Mouse (Mus musculus) hindbrain, embryonic 14.5 days (tissue): Measurements from ENCODE around the gene Olfr646. TPM values are rescaled to one million over a fixed set of nuclear protein-coding genes. Genes with fewer than 3 reads are reported as not detected.

Experiments used
- ATAC-seq: fragments of 200-750 bp; cut with Nextera tagmentation; 2 replicates; pipeline ENCODE4 v1.8.0; 2017; ENCODE audit warnings: moderate number of reproducible peaks, mild to moderate bottlenecking, moderate TSS enrichment, moderate library complexity; ENCODE audit not compliant: low FRiP score
- DNase-seq: peaks from one replicate; pipeline ENCODE4 v3.0.0-alpha.2; 2015; ENCODE audit warnings: low spot score
- H3K27ac ChIP-seq: fragments of 300-500 bp; sonication (generic); 2 replicates; pipeline ENCODE4 v1.5.1; 2014; ENCODE audit warnings: mild to moderate bottlenecking, moderate library complexity
- H3K27me3 ChIP-seq: fragments of 300-500 bp; sonication (generic); 2 replicates; pipeline ENCODE4 v1.6.1; 2014; ENCODE audit warnings: mild to moderate bottlenecking, low read length, mixed read lengths; ENCODE audit not compliant: control insufficient read depth, insufficient read depth
- H3K36me3 ChIP-seq: fragments of 300-500 bp; sonication (generic); replicated peaks from 2 replicates; pipeline ENCODE4 v1.6.1; 2014; ENCODE audit not compliant: control insufficient read depth, insufficient read depth
- H3K4me1 ChIP-seq: fragments of 300-500 bp; sonication (generic); replicated peaks from 2 replicates; pipeline ENCODE4 v1.6.1; 2014; ENCODE audit warnings: antibody characterized with exemption, low read length, mixed read lengths; ENCODE audit not compliant: control insufficient read depth, insufficient read depth
- H3K4me2 ChIP-seq: fragments of 300-500 bp; sonication (generic); replicated peaks from 2 replicates; pipeline ENCODE4 v1.6.1; 2014; ENCODE audit warnings: mild to moderate bottlenecking, moderate library complexity
- H3K4me3 ChIP-seq: fragments of 300-500 bp; sonication (generic); replicated peaks from 2 replicates; pipeline ENCODE4 v1.5.1; 2014; ENCODE audit warnings: mild to moderate bottlenecking, low read length
- H3K9ac ChIP-seq: fragments of 300-500 bp; sonication (generic); 2 replicates; pipeline ENCODE4 v1.6.1; 2014
- H3K9me3 ChIP-seq: fragments of 300-500 bp; sonication (generic); 2 replicates; pipeline ENCODE4 v1.6.1; 2016; ENCODE audit warnings: low read length; ENCODE audit not compliant: control insufficient read depth
- WGBS: fragments of 180-500 bp; shearing (Covaris S2); extraction: QIAGEN DNeasy Blood & Tissue Kit; methylation state at CpG from one replicate; pipeline ENCODE4 v1.1.7; 2014; 5-methylcytosine and 5-hydroxymethylcytosine counted together
- polyA plus RNA-seq: library from polyadenylated mRNA; unstranded; fragments of >200 nt; fragmentation: Nextera tagmentation; extraction: Ambion mirVana; gene quantifications from 2 replicates; pipeline ENCODE4 v1.2.1, GENCODE M21; 2014

Gene Olfr646
- polyA plus RNA-seq: not detected in 2 replicates

GRCm38 (mm10) chr7:104104757-104104972 is at the start of gene Olfr646:
Olfr646 (plus strand) TSS chr7:104104873.
- Histone ChIP-seq H3K9me3 (no peaks in the 10 kb centered on the region), H3K27ac (no peak within 1 kb of the TSS), H3K4me2 (no peak within 1 kb of the TSS), H3K36me3 (no peaks in the 10 kb centered on the region), H3K9ac (no peak within 1 kb of the TSS), H3K4me3 (no peak within 1 kb of the TSS), H3K27me3 (no peaks in the 10 kb centered on the region), H3K4me1 (no peaks in the 10 kb centered on the region)
- DNase-seq: no peak
- no peak for ATAC-seq

DNA sequence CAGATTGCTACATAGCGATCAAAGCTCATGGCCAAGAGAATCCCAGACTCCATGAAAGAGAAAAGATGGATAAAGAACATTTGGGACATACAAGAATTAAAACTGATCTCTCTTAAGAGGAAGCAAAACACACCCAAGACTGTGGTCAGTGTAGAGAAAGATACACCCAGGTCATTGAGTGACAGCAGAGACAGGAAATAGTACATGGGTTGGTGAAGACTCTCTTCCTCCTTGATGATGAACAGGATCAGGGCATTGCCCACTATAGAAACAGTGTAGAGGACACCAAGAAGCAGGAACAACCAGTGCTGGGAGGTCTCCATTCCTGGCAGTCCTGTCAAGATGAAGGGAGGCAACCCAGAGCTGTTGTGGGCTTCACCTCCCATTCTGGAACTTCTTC is 45.5 kb upstream of the Olfr646 start:
- DNase-seq (no peak), ATAC-seq (no peak)
- H3K36me3 ChIP-seq: no peaks in the 10 kb centered on the region
- WGBS: 97% methylated on average over 1 of the region's 1 CpGs
- H3K27ac ChIP-seq: no peak overlapping the region
- no peaks in the 10 kb centered on the region for H3K9me3 ChIP-seq
- H3K9ac ChIP-seq: no peak overlapping the region
- H3K4me1 ChIP-seq: no peaks in the 10 kb centered on the region
- no peak overlapping the region for H3K4me2 ChIP-seq
- no peak overlapping the region for H3K4me3 ChIP-seq
- no peaks in the 10 kb centered on the region for H3K27me3 ChIP-seq

GRCm38 (mm10) chr7:104061345-104061744 is 43.3 kb upstream of the Olfr646 start, which contains the start of gene 4930516K23Rik:
4930516K23Rik (minus strand) TSS chr7:104061445.
- no peaks in the 10 kb centered on the region for H3K9me3 ChIP-seq
- H3K4me1 ChIP-seq: no peaks in the 10 kb centered on the region
- ATAC-seq: no peak

DNA sequence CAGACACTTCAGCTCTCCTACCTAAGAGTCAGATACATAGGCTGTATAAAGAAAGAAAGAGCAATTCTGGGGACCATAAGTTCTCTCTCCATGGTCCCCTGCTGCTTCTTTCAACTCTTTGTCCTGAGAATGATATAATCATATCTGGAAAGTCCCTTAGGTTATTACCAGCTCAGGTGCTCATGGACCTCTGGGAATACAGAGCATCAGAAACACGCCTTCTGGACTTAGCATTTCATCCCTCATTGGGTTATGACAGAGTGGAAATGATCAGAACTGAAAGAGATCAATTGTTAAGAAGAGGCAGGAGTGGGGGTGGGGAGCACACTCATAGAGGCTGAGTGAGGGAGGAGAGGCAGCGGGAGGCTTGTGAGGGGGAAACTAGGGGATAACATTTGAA is 32.9 kb upstream of the Olfr646 start, which contains the start of gene Olfr644:
Olfr644 (minus strand) TSS at position 101 of the 400 bp plus-strand sequence.
- ATAC-seq (no peak), DNase-seq (no peak)
- Histone ChIP-seq H3K27me3 (no peaks in the 10 kb centered on the region), H3K9ac (no peak within 1 kb of the TSS), H3K36me3 (no peaks in the 10 kb centered on the region), H3K9me3 (no peaks in the 10 kb centered on the region), H3K4me2 (no peak within 1 kb of the TSS), H3K4me3 (no peak within 1 kb of the TSS), H3K27ac (no peak within 1 kb of the TSS), H3K4me1 (no peaks in the 10 kb centered on the region)
- WGBS: 66% methylated on average over 2 of the region's 2 CpGs

More at GRCm38 (mm10) chr7:104061345-104061744, 43.3 kb upstream of the Olfr646 start, which contains the start of gene 4930516K23Rik:
- Histone ChIP-seq H3K4me3 (no peak within 1 kb of the TSS), H3K4me2 (no peak within 1 kb of the TSS), H3K36me3 (no peaks in the 10 kb centered on the region), H3K9ac (no peak within 1 kb of the TSS), H3K27me3 (no peaks in the 10 kb centered on the region), H3K27ac (no peak within 1 kb of the TSS)
- no peak for DNase-seq
- WGBS: 47% methylated on average over 2 of the region's 2 CpGs

GRCm38 (mm10) chr7:104085365-104085764 is 19.3 kb upstream of the Olfr646 start, which contains the start of gene Olfr645:
Olfr645 (minus strand) TSS chr7:104085465.
- Histone ChIP-seq H3K36me3 (no peaks in the 10 kb centered on the region), H3K4me3 (no peak within 1 kb of the TSS), H3K9ac (no peak within 1 kb of the TSS), H3K9me3 (no peaks in the 10 kb centered on the region), H3K27me3 (no peaks in the 10 kb centered on the region), H3K4me2 (no peak within 1 kb of the TSS), H3K4me1 (no peaks in the 10 kb centered on the region), H3K27ac (no peak within 1 kb of the TSS)
- ATAC-seq (no peak), DNase-seq (no peak)
- WGBS: 73% methylated on average over 1 of the region's 1 CpGs

DNA sequence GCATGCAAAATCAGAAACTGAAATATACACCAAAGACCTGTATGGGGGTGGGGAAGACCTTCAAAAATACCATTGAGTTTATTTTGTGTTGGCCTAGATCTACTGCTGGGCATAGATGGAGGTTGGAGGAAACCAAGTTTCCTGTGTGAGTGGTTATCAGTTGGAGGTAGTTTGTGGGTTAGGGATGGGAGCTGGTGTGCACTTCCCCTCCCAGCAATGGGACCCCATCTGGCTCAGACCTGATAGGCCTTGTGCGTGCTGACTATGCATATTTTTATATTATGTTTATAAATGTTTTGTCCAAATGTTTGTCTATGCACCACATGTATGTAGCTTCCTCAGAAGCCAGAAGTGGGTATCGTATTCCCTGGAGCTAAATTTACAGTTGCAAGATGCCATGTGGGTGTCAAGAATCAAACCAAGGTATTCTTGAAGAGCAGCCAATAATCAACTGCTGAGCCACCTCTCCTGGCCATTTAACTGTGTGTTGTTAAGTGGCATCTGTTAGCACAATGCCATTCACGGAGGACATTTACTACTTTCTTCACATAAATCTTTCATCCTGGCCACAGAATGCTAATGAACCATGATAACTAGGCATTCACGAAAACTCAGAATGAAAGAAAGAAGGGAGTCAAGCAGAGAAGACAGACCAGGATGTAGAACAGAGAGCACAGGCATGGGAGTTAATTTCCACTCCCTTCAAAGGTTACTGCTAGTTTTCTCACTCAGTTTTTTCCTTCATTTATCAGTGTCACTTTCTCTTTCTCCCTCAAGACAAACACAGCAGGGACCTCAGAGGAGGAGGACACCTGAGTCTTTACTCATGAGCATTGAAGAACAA is 538 bp upstream of the Olfr646 start:
- no peak for DNase-seq
- Histone ChIP-seq H3K9me3 (no peaks in the 10 kb centered on the region), H3K9ac (no peak overlapping the region), H3K4me2 (no peak overlapping the region), H3K36me3 (no peaks in the 10 kb centered on the region), H3K27ac (no peak overlapping the region), H3K4me3 (no peak overlapping the region), H3K4me1 (no peaks in the 10 kb centered on the region), H3K27me3 (no peaks in the 10 kb centered on the region)
- no peak for ATAC-seq
- 51% methylated on average over 4 of the region's 4 CpGs for WGBS

DNA sequence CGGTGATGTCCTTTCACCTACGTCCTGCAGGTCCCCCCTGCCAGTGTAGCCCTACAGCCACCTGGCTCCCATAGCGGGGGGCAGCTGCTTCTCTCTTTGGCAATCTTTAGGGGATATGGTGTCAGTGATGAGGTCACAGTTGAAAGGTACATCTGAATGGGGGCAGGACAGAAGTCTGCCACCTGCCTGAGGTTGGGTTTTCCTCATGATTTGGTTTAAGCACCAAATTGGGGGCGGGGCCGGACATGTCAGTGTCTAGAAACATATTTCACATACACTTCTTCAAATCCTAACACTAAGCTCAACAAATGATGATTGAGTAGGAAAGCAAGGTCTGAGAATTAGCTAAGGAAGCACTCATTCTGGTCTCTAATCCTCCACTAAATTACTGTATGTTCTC is 25.1 kb downstream of the Olfr646 start, which contains the start of gene Ubqln5:
Ubqln5 (minus strand) TSS at position 101 of the 400 bp plus-strand sequence.
- no peak for ATAC-seq
- 96% methylated on average over 5 of the region's 5 CpGs for WGBS
- no peak within 1 kb of the TSS for H3K4me3 ChIP-seq

DNA sequence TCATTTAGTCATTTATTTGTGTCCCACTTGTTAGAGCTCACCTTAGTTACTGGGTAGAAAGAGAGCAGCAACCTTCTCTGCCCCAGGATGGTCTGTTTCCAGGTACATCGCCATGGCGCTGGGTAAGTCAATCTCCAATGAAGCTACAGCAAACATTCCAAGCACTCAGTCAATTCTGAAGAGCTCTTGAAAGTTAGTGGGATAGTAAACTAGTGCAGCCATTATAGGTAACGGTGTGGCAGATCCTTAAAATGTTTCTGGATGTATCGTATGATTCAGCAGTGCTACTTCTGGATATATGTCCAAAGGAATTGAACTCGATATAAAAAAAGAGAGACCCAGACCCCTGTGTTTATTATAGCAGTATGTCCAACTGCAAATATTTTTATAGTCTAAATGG is 32.6 kb downstream of the Olfr646 start, which contains the start of gene Olfr643:
Olfr643 (minus strand) TSS at position 101 of the 400 bp plus-strand sequence.
- ATAC-seq (no peak), DNase-seq (no peak)
- Histone ChIP-seq H3K4me2 (no peak within 1 kb of the TSS), H3K9me3 (no peaks in the 10 kb centered on the region), H3K4me1 (no peaks in the 10 kb centered on the region), H3K4me3 (no peak within 1 kb of the TSS), H3K27me3 (no peaks in the 10 kb centered on the region), H3K36me3 (no peaks in the 10 kb centered on the region), H3K9ac (no peak within 1 kb of the TSS), H3K27ac (no peak within 1 kb of the TSS)
- WGBS: 90% methylated on average over 5 of the region's 5 CpGs

More for the DNA sequence above, 25.1 kb downstream of the Olfr646 start, which contains the start of gene Ubqln5:
- Histone ChIP-seq H3K4me1 (no peaks in the 10 kb centered on the region), H3K27ac (no peak within 1 kb of the TSS), H3K36me3 (no peaks in the 10 kb centered on the region), H3K9me3 (no peaks in the 10 kb centered on the region), H3K4me2 (no peak within 1 kb of the TSS), H3K9ac (no peak within 1 kb of the TSS), H3K27me3 (no peaks in the 10 kb centered on the region)
- no peak for DNase-seq

GRCm38 (mm10) chr7:104143179-104143578 is 38.5 kb downstream of the Olfr646 start, which contains the start of gene Ubqln3:
Ubqln3 (minus strand) TSS chr7:104143279.
- Histone ChIP-seq H3K9me3 (no peaks in the 10 kb centered on the region), H3K27me3 (no peaks in the 10 kb centered on the region), H3K27ac (no peak within 1 kb of the TSS), H3K9ac (no peak within 1 kb of the TSS), H3K4me2 (no peak within 1 kb of the TSS), H3K36me3 (no peaks in the 10 kb centered on the region), H3K4me1 (no peaks in the 10 kb centered on the region), H3K4me3 (no peak within 1 kb of the TSS)
- DNase-seq (no peak), ATAC-seq (no peak)
- WGBS: 77% methylated on average over 3 of the region's 3 CpGs
